Mouse (Mus musculus) cerebellum, adult 2 months (tissue): ENCODE data around the gene Fam214b.

Experiments
- CTCF ChIP-seq: fragments of 200-500 bp; IDR thresholded peaks from 2 replicates; pipeline ENCODE4 v1.5.1; 2011; ENCODE audit warnings: low read depth, mild to moderate bottlenecking, control low read depth, low read length, moderate library complexity, borderline replicate concordance; ENCODE audit not compliant: insufficient read depth
- POLR2A ChIP-seq: fragments of 200-500 bp; IDR thresholded peaks from 2 replicates; pipeline ENCODE4 v1.6.1; 2011; ENCODE audit warnings: low read length, control low read depth, borderline replicate concordance; ENCODE audit not compliant: insufficient read depth

DNA sequence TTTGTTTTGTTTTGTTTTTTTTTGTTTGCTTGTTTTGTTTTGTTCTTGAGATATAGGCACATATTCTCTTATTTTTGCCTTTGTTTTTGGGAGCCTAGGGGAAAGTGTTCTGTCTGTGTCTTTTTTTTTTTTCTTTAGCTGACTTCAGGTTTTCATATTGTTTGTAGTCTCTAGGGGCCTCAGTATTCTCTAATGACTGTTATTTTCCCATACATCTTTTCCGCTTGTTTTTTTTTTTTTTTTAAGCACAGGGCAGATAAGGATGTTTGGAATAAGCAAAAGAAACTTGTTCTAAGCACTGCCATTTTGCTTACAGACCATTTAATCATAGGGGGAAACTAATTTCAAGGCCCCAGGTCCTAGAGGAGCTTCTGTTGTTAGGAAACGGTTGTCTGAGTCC, 36.4 kb upstream of the Fam214b start:
- TF ChIP-seq POLR2A (no peak), CTCF (no peak)
